Mouse (Mus musculus): ENCODE measurements around the gene Mup15.
"Not testable (repeated sequence)": the region's sequence is repeated elsewhere in the genome, so short reads cannot be mapped to it uniquely, and the experiment has no call there.

Mup15 gene

GRCm38 (mm10) chr4:61439643-61440042 lies at the start of gene Mup15:
Mup15 (minus strand) TSS chr4:61439743.
- DNase-seq, result not testable (repeated sequence)
